Mouse (Mus musculus): ENCODE results near the gene Hoxa3. TPM values are rescaled to one million over a fixed set of nuclear protein-coding genes. Genes with fewer than 3 reads are reported as not detected.

Gene Hoxa3
- polyA plus RNA-seq, 2 experiments: 3.4 to 12.0 TPM

- Histone ChIP-seq H3K9me3 (ENCODE audit: control insufficient read depth, low read length) (no peaks in the 10 kb centered on the region), H3K4me3 (replicated peaks; ENCODE audit: low read length) (peak overlapping the region; percentile 76), H3K4me2 (replicated peaks; ENCODE audit: low read depth, low read length, severe bottlenecking) (peak overlapping the region; percentile 96), H3K36me3 (ENCODE audit: control insufficient read depth, insufficient read depth, low read length) (peaks cover 45% of the 10 kb centered on the region), H3K4me1 (ENCODE audit: control insufficient read depth, insufficient read depth, low read length) (peaks cover 24% of the 10 kb centered on the region), H3K9ac (ENCODE audit: low read depth, low read length, severe bottlenecking) (peak overlapping the region; percentile 92), H3K27ac (replicated peaks; ENCODE audit: low read depth, low read length) (peak overlapping the region; percentile 96), H3K27me3 (ENCODE audit: control insufficient read depth, insufficient read depth, low read length) (peaks cover 4% of the 10 kb centered on the region; the same call in 1 of the 2 replicates)
- 1% methylated on average over 35 of the region's 35 CpGs for WGBS
- DNase-seq (ENCODE audit: low spot score) (no peak), ATAC-seq (ENCODE audit: low FRiP score, low read depth) (peak; percentile 4; the same call in 1 of the 2 replicates)
- TF ChIP-seq POLR2A (IDR thresholded peaks at IDR 0.05; ENCODE audit: borderline replicate concordance, extremely low read depth, insufficient read depth, insufficient read length): peak; percentile 12; the same call in 1 of the 2 replicates
Observed at GRCm38 (mm10) chr6:52252775-52253376, 39.7 kb upstream of the Hoxa3 start.

GRCm38 (mm10) chr6:52252016-52252774 lies 39.1 kb upstream of the Hoxa3 start:
- Histone ChIP-seq H3K4me2 (replicated peaks; ENCODE audit: low read depth, low read length, severe bottlenecking) (peak overlapping the region; percentile 96), H3K4me1 (ENCODE audit: control insufficient read depth, insufficient read depth, low read length) (peaks cover 24% of the 10 kb centered on the region), H3K4me3 (replicated peaks; ENCODE audit: low read length) (peak overlapping the region; percentile 76), H3K27ac (replicated peaks; ENCODE audit: low read depth, low read length) (peak overlapping the region; percentile 96), H3K9me3 (ENCODE audit: control insufficient read depth, low read length) (no peaks in the 10 kb centered on the region), H3K9ac (ENCODE audit: low read depth, low read length, severe bottlenecking) (peak overlapping the region; percentile 92), H3K36me3 (ENCODE audit: control insufficient read depth, insufficient read depth, low read length) (peaks cover 45% of the 10 kb centered on the region), H3K27me3 (ENCODE audit: control insufficient read depth, insufficient read depth, low read length) (peaks cover 4% of the 10 kb centered on the region; the same call in 1 of the 2 replicates)
- DNase-seq (ENCODE audit: low spot score): no peak
- WGBS: 6% methylated on average over 24 of the region's 24 CpGs
- peak; percentile 1; the same call in 1 of the 2 replicates for ATAC-seq (ENCODE audit: low FRiP score, low read depth)
- no peak for TF ChIP-seq POLR2A (IDR thresholded peaks at IDR 0.05; ENCODE audit: borderline replicate concordance, extremely low read depth, insufficient read depth, insufficient read length)

GRCm38 (mm10) chr6:52251177-52251879 lies 38.2 kb upstream of the Hoxa3 start:
- H3K36me3 ChIP-seq (ENCODE audit: control insufficient read depth, insufficient read depth, low read length): peaks cover 41% of the 10 kb centered on the region
- TF ChIP-seq POLR2A (IDR thresholded peaks at IDR 0.05; ENCODE audit: borderline replicate concordance, extremely low read depth, insufficient read depth, insufficient read length): no peak
- H3K4me2 ChIP-seq (replicated peaks; ENCODE audit: low read depth, low read length, severe bottlenecking): peak overlapping the region; percentile 96
- H3K4me1 ChIP-seq (ENCODE audit: control insufficient read depth, insufficient read depth, low read length): peaks cover 24% of the 10 kb centered on the region
- H3K27me3 ChIP-seq (ENCODE audit: control insufficient read depth, insufficient read depth, low read length): peaks cover 4% of the 10 kb centered on the region; the same call in 1 of the 2 replicates
- DNase-seq (ENCODE audit: low spot score) (no peak), ATAC-seq (ENCODE audit: low FRiP score, low read depth) (no peak)
- H3K27ac ChIP-seq (replicated peaks; ENCODE audit: low read depth, low read length): peak overlapping the region; percentile 96
- H3K9me3 ChIP-seq (ENCODE audit: control insufficient read depth, low read length): no peaks in the 10 kb centered on the region
- peak overlapping the region; percentile 76 for H3K4me3 ChIP-seq (replicated peaks; ENCODE audit: low read length)
- WGBS: 8% methylated on average over 7 of the region's 7 CpGs
- peak overlapping the region; percentile 92 for H3K9ac ChIP-seq (ENCODE audit: low read depth, low read length, severe bottlenecking)

GRCm38 (mm10) chr6:52249826-52250225 lies 36.7 kb upstream of the Hoxa3 start:
- H3K27me3 ChIP-seq (ENCODE audit: control insufficient read depth, insufficient read depth, low read length): no peaks in the 10 kb centered on the region
- peaks cover 24% of the 10 kb centered on the region for H3K4me1 ChIP-seq (ENCODE audit: control insufficient read depth, insufficient read depth, low read length)

GRCm38 (mm10) chr6:52249415-52249738 lies 36.2 kb upstream of the Hoxa3 start:
- no peak for DNase-seq (ENCODE audit: low spot score)
- Histone ChIP-seq H3K27me3 (ENCODE audit: control insufficient read depth, insufficient read depth, low read length) (no peaks in the 10 kb centered on the region), H3K27ac (replicated peaks; ENCODE audit: low read depth, low read length) (peak overlapping the region; percentile 95), H3K4me2 (replicated peaks; ENCODE audit: low read depth, low read length, severe bottlenecking) (peak overlapping the region; percentile 96), H3K9me3 (ENCODE audit: control insufficient read depth, low read length) (no peaks in the 10 kb centered on the region), H3K4me1 (ENCODE audit: control insufficient read depth, insufficient read depth, low read length) (peaks cover 24% of the 10 kb centered on the region), H3K4me3 (replicated peaks; ENCODE audit: low read length) (peak overlapping the region; percentile 90), H3K9ac (ENCODE audit: low read depth, low read length, severe bottlenecking) (peak overlapping the region; percentile 98), H3K36me3 (ENCODE audit: control insufficient read depth, insufficient read depth, low read length) (peaks cover 39% of the 10 kb centered on the region)
- no peak for ATAC-seq (ENCODE audit: low FRiP score, low read depth)
- 5% methylated on average over 16 of the region's 16 CpGs for WGBS
- TF ChIP-seq POLR2A (IDR thresholded peaks at IDR 0.05; ENCODE audit: borderline replicate concordance, extremely low read depth, insufficient read depth, insufficient read length): no peak

More at GRCm38 (mm10) chr6:52249826-52250225, 36.7 kb upstream of the Hoxa3 start:
- H3K27ac ChIP-seq (replicated peaks; ENCODE audit: low read depth, low read length): peak overlapping the region; percentile 95
- DNase-seq (ENCODE audit: low spot score) (no peak), ATAC-seq (ENCODE audit: low FRiP score, low read depth) (no peak)
- H3K4me2 ChIP-seq (replicated peaks; ENCODE audit: low read depth, low read length, severe bottlenecking): peak overlapping the region; percentile 96
- TF ChIP-seq POLR2A (IDR thresholded peaks at IDR 0.05; ENCODE audit: borderline replicate concordance, extremely low read depth, insufficient read depth, insufficient read length): 0 out of 2 replicates have a peak, but pooled peaks have one; percentile 5
- no peaks in the 10 kb centered on the region for H3K9me3 ChIP-seq (ENCODE audit: control insufficient read depth, low read length)
- 13% methylated on average over 4 of the region's 4 CpGs for WGBS
- H3K36me3 ChIP-seq (ENCODE audit: control insufficient read depth, insufficient read depth, low read length): peaks cover 39% of the 10 kb centered on the region
- H3K9ac ChIP-seq (ENCODE audit: low read depth, low read length, severe bottlenecking): peak overlapping the region; percentile 98
- H3K4me3 ChIP-seq (replicated peaks; ENCODE audit: low read length): peak overlapping the region; percentile 90
